Mouse (Mus musculus): ENCODE measurements around the gene Tubb5.

Gene Tubb5

DNA sequence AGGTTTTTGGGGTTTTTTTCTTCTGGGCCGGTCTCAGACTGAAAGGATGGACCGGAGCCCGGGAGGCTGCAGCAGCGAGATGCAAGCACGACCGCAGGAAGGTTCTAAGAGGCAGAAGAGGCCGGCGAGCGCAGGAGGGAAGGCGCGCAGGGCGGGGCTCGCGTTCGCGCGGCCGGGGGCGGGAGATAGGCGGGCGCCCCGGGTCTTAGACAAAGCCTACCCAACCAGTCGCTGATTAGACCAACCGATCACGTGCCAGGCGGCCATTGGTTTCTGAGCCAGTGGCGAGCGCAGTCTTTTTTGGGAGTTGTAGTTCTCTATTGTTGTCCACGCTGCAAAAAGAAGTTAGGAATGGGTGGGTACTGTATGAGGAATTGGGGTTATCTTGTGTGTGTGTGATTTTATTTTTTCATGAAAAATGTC lies at the start of gene Tubb5:
Gene Tubb5, minus strand, starts transcription at position 185 of the 423 bp plus-strand sequence.
- peak; percentile 97 for DNase-seq (ENCODE audit: low spot score in 2 of 2)

DNA sequence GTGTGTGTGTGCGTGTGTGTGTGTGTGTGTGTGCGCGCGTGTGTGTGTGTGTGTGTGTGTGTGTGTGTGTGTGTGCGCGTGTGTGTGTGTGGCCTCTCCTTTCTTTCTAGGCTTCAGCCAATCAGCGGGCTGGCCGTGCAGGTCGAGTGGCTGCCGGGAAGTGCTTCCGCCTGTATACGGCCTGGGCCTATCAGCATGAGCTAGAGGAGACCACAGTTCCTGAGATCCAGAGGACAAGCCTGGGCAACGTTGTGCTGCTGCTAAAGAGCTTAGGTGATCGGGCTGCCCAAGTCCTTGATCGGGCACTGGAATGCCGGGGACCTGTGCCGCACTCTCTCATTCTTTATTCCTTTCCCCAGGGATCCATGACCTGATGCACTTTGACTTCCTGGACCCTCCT lies 49.6 kb upstream of the Tubb5 start:
- DNase-seq (ENCODE audit: low spot score in 2 of 2), result no peak

DNA sequence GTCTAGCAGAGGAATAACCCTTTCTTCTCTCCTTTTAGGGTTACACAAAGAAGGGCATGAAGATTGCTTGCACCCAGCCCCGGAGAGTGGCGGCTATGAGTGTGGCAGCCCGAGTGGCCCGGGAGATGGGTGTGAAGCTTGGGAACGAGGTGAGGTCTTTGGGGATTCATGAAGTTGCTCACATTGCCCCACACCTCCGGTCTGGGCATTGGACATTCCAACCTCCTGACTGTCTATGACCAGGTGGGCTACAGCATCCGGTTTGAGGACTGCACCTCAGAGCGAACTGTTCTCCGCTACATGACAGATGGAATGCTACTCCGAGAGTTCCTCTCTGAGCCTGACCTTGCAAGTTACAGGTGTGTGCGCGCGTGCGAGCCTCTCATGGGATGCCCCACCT lies 45.7 kb upstream of the Tubb5 start:
- no peak for DNase-seq (ENCODE audit: low spot score in 2 of 2)

DNA sequence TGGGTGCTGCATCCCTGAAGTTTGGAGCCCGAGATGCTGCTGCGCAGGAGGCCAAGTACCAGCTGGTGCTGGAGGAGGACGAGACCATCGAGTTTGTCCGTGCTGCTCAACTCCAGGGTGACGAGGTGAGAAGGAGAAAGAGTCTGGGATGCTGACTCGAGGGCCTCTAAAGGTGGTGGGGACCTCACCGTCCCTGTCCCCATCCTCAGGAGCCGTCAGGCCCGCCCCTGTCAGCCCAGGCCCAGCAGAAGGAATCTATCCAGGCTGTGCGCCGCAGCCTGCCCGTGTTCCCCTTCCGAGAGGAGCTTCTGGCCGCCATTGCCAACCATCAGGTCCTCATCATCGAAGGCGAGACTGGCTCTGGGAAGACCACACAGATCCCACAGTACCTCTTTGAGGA lies 44.8 kb upstream of the Tubb5 start:
- DNase-seq (ENCODE audit: low spot score in 2 of 2), result no peak

DNA sequence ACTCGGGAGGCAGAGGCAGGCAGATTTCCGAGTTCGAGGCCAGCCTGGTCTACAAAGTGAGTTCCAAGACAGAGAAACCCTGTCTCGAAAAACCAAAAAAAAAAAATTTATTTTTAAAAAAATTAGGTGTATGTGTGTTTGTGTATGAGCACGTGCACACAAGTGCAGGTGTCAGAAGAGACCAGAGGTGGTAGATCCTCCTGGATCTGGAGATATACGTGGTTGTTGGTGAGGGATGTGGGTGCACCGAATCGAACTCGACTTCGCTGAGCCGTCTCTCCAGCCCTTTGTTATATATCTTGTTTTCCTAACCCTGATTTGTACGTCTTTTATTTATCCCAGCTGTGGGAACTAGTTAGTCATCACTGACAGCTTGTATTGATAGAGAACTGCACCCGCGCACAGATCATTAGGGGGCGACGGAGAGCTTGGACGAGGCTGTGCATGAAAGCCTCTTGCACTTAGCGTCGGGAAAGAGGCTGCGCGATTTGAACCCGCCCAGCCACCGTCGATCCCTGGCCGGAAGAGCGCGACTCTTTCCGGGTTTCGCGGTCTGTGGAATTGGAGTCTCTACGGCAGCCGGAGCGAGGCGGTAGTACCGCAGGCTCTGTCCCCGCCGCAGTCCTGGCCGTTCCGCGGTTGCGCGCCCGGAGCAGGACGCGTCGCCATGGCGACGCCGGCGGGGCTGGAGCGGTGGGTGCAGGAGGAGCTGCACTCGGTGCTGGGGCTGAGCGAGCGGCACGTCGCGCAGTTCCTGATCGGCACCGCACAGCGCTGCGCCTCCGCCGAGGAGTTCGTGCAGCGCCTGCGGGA lies 41.3 kb upstream of the Tubb5 start, which contains the start of gene Dhx16:
Gene Dhx16, plus strand, starts transcription at position 575 of the 813 bp plus-strand sequence.
- DNase-seq (ENCODE audit: low spot score in 2 of 2), result peak; percentile 86 to 94

DNA sequence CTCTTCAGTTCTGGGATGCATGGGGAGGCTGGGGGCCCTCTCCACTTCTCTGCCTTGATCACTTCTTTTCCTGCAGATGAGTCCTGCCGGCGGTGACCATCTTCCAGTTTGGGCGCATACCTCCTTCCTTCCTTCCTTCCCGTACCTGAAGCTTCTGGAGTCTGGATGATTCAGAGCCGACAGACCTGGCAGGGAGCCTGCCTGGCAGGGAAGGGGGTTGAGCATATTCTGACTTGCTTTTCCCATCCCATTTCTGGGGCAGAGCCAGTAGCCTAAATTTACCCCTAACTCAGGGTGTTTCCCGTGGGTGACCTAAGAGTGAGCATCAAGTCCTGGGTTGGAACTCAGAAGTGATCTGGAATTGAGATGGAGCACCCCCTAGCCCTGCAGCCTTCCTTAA lies 36.6 kb upstream of the Tubb5 start:
- DNase-seq (ENCODE audit: low spot score in 2 of 2), result no peak

DNA sequence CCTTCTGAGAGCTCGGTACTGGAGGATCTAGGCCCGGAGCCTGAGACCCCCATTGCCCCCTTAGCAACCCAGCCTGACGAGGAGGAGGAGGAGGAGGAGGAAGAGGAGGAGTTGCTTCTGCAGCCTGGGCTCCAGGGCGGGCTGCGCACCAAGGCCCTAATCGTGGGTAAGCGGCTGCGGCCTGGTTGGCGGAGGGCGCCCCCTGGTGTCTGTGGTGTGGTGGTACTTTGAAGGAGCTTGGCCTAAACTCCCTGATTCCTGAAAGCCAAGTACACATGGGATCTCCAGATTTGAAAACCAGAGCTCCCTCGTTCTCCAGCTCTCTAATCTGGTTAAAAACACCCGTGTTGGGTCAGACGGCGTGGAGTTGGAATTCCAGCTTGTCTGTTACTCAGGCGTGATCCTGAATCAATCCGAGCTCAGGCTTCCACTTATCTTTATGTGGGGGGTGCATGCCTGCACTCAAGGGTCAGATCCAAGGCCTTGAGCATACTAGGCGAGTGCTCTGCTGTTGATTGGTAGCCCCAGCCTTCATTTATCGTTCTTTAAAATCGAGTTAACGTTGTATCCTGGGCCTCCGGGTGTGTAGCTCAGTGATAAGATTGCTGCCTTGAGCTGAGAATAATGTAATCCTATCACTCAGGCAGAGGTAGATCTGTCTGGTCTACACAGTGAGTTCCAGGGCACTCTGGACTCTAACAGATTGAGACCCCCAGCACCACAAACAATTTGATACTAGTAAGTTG lies 35.8 kb upstream of the Tubb5 start:
- DNase-seq (ENCODE audit: low spot score in 2 of 2), result peak; percentile 76 to 86

GRCm38 (mm10) chr17:35870884-35871696 lies 33.0 kb upstream of the Tubb5 start:
- no peak for DNase-seq (ENCODE audit: low spot score in 2 of 2)

GRCm38 (mm10) chr17:35870151-35870883 lies 32.2 kb upstream of the Tubb5 start:
- peak; percentile 82 to 91 for DNase-seq (ENCODE audit: low spot score in 2 of 2)

DNA sequence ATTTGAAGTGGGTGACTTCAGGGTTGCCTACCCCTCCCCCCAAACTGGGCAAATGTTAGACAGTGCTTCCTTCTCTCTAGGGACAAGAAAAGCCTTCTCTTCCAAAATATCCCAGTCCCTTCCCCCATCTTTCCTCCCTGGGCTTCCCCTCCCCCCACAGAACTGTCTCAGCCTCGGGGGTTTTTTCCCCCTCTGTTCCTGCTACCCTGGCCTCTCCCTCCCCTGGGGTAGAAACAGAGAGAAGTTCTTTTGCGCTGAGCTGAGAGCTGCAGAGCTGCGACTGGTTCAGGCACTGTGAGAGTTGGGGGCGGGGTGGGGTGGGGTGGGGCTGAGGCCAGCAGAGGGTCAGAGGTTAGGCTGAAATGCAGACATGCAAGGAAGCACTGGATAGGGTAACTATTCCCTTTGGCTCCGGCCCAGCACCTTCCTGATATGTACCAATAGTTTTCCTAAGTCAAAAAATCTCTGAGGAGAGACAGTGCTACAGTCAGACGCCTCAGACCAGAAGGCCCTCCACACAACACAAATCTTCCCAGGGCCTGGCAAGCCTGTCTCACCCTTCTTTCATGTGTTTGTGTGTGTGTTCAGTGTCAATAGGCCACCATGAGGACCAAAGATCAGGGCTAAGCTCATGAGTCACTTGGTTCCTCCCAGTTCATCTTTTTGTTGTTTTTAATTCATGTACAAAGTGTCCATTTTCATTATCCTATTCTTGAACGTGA lies 31.4 kb upstream of the Tubb5 start:
- peak; percentile 57 to 67 for DNase-seq (ENCODE audit: low spot score in 2 of 2)

DNA sequence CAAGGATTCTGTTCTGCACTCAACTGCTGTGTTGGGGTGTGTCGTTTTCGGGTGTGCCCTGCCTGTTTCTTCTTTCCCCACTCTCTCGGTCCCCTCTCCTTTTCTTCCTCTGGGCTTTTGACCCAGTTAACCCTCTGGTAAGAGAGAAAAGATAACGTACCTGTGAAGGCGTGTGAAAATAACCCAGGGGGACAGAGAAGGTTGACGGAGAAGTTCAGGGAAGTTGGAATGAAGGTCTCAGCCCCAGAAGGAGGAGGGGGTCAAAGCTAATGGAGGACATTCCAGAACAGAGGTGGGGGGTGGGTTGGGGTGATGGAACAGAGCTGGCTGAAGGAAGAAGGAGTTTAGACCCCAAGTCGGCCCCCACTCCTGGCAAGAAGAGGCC lies 30.8 kb upstream of the Tubb5 start:
- no peak for DNase-seq (ENCODE audit: low spot score in 2 of 2)

GRCm38 (mm10) chr17:35868165-35868820 lies 30.2 kb upstream of the Tubb5 start:
- peak; percentile 35 to 62 for DNase-seq (ENCODE audit: low spot score in 2 of 2)

- DNase-seq (ENCODE audit: low spot score in 2 of 2), result peak; percentile 55 to 57
These were observed 29.1 kb upstream of the Tubb5 start for GRCm38 (mm10) chr17:35866911-35867890.

GRCm38 (mm10) chr17:35866281-35866831 lies 28.2 kb upstream of the Tubb5 start:
- DNase-seq (ENCODE audit: low spot score in 2 of 2), result peak; percentile 86 to 91

GRCm38 (mm10) chr17:35865481-35866280 lies 27.6 kb upstream of the Tubb5 start, which contains the start of gene Ppp1r18:
Gene Ppp1r18, plus strand, starts transcription at chr17:35865593.
- DNase-seq (ENCODE audit: low spot score in 2 of 2), result peak; percentile 87 to 92

DNA sequence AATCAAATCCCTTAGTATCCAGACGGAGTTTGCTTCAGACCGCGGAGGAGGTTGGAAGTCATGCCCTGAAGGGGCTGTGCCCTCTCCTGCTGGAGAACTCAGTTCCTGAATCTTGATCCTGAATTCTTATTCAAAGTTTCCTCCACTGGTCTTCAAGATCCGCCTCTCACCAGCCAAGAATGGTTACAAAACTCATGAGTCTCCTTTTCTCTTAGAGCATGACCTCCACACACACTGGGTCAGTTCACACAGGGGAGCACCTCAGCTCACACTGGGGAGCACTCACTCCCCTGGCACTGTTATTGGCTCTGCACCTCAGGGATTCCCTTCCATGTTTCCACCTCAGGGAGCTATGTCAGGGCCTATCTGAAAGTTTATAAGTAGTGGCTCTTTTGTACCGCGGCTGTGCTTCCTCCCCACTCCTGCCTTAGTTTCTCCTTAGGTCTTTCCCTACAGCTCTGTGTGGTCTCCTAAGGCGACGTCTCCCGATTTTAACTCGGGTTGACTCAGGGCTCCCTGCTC lies 26.8 kb upstream of the Tubb5 start:
- DNase-seq (ENCODE audit: low spot score in 2 of 2), result no peak

DNA sequence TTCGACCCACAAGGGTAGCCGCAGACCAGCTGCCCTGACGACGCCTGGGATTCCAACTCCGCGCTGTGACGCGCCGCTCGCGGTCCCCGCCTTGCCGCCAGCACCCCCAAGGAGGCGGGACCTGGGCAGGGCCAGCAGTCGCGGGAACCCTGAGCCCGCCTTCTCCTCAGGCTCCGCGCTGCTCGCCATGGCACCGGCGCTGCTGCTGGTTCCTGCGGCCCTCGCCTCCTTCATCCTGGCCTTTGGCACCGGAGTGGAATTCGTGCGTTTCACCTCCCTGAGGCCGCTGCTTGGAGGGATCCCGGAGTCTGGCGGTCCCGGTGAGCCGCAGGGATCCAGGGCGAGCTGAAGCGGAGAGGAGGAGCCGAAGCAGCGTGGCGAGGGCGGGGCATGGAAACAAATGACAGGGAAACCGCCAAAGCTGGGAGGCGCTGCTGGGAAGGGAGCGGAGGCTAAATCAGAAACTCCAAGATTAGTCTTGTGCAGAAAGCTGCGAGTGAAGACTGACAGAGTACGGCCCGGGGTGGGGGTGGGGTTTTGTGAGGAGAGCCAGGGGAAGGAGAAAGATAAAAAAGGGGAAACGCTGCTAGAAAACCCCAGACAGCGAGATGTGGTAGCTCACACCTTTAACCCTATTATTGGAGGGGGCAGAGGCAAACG lies 23.2 kb upstream of the Tubb5 start, which contains the start of gene Nrm:
Gene Nrm, plus strand, starts transcription at position 121 of the 660 bp plus-strand sequence.
- DNase-seq (ENCODE audit: low spot score in 2 of 2), result peak; percentile 92 to 94

Data from heart, adult 9 months (tissue).